Mouse (Mus musculus) frontal cortex, postnatal 25 days (tissue): Measurements from ENCODE around the gene Nfe2.
A peak's percentile ranks its signal among the peaks of the same experiment; 100 is the strongest.
"Not testable (repeated sequence)": the region's sequence is repeated elsewhere in the genome, so short reads cannot be mapped to it uniquely, and the experiment has no call there.

Source experiments
- DNase-seq, 2 experiments: peaks; one replicate each; pipeline ENCODE4 v3.0.0; 2022; ENCODE audit warnings: low spot score in 2 of 2

Nfe2 gene

DNA sequence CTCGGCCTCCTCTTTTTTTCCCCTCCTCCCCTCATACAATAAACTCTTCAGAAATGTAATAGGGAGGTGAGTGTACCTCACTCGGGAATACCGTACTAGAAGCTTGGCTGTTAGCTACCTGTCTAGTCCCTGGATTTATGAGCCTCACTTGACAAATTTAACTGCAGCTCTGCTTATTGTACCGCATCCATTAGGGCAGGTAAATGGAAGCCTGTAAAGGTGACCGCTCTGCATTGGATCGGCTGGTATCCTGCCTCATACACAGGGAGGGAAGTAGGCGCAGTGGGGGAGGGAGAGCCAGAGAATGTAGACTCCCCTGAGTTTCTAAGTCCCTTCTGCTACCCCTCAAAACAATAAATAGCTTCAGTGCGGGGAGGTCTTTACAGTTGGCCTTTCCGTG, 32.6 kb upstream of the Nfe2 start:
- no peak for DNase-seq

DNA sequence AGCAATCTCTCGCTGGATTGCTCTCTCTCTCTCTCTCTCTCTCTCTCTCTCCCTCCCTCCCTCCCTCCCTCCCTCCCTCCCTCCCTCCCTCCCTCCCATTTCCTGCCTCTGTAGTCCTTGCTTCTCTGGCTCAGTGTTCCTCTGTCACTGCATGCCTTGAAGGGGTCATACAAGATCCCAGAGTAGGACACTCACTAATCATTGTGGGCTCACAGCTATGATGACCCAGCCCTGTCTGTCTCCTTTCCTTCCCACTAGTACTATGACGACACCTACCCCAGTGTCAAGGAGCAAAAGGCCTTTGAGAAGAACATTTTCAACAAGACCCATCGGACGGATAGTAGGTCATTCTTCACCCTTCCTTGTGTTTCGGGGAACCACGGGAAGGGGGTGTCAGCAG, 32.2 kb upstream of the Nfe2 start:
- no peak for DNase-seq

DNA sequence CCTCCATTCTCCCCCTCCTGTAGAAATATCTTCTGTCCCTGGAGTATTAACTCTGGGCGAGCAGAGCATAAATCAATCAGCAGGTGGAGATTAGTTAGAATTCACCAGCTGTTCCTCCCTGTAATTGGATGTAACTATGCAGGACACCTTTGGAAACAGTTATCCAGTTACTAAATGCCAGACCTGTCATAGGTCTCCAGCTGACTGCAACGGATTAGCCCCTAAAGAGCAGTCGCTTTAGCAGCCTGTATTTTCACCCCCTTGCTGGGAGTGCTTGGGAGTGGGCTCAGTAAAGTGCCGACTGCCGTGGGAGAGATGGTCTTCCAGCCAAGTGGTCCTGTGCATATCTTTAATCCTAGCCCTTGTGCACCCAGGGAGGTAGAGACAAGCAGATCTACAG, 31.4 kb upstream of the Nfe2 start:
- DNase-seq: no peak

DNA sequence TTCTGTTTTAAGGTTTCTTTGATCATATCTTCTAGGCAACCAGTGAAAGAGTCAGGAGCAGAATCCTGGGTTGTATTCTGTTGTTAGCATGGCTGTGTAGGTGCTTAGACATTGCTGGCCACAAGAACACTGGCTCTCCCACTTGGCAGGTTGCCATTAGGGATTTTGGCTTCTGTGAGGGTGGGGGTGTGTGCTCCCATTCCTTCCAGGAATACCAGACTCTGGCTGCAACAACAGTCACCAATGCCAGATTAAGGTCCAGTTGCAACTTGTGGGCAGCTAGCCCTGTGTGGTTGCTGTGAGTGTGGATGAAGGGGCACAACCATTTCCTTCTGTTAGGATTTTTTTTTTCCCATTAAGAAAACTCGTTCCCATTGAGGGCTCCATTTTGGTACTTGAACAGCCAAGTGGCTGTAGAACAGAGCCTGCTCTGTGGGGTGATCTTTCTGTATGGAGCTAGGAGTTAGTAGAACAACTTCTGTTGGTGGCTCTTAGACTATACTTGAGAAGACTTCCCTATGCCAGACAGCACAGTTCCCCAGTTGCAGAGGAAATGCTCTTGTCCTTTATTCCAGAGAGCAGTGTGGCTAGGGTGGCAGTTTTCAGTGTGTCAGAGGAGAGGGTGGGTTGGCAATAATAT, 27.7 kb upstream of the Nfe2 start:
- DNase-seq: no peak

DNA sequence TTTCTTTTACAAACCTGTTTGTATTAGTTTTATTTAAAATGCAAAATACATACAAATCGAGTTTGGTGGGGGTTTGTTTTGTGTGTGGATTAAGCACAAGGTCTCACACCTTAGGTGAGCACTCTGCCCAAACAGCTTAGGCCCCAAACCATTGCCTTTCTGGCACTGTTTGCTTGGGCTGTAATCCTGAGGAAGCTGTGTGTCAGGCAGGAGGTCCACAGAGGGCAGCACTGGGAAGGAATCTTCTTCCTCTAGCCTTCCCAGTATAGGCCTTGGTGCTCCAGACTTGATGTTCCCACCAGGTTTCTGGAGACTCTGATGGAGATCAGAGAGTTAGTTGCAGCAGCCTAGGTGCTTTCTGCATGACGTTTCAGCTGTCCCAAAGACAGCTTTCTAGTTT, 26.4 kb upstream of the Nfe2 start:
- DNase-seq: no peak

DNA sequence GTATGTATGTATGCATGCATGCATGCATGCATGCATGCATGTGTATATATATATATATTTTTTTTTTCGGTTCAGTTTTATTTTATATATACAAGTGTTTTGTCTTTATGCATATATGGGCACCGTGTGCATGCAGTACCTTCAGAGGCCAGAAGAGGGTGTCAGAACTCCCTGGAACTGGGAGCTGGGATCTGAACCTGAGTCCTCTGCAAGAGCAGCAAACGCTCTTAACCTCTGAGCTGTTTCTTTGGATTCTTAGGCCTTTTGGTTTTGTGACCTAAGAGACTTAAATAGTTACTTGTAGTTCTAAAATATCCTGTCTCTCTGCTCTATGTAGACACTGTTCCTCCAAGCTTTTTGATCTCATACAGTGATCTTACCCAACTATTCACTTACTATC, 25.9 kb upstream of the Nfe2 start:
- DNase-seq: no peak

DNA sequence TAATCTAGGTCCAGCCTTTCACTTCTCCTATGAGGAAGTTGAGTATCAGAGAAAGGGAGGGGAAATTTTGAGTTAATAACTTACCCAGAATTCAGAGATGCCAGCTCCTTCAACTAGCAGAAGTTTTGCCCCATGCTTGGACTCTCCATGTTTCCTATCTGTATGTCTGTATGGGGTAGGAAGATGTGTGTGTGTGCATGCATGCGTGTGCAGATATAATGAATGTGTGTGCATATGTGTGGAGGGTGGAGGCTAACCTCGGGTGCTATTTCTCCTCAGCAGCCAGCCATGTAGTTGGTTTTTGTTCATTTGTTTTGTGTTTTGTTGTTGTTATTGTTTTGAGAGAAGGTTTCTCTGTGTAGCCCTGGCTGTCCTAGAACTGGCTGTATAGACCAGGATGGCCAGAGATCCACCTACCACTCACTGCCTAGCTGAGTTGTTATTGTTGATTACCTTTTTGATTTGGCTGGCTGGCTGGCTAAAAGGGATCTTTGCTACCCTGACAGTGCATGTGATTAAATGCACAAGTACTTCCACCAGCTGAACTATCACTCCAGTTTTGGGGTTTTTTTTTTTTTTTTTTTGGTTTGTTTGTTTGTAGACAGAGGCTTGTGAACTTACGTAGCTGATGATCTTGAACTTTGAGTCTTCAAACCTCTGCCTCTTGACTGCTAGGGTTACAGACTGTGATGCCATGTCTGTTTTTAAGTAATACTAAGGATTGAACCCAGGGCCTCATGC, 23.4 kb upstream of the Nfe2 start:
- DNase-seq: no peak

DNA sequence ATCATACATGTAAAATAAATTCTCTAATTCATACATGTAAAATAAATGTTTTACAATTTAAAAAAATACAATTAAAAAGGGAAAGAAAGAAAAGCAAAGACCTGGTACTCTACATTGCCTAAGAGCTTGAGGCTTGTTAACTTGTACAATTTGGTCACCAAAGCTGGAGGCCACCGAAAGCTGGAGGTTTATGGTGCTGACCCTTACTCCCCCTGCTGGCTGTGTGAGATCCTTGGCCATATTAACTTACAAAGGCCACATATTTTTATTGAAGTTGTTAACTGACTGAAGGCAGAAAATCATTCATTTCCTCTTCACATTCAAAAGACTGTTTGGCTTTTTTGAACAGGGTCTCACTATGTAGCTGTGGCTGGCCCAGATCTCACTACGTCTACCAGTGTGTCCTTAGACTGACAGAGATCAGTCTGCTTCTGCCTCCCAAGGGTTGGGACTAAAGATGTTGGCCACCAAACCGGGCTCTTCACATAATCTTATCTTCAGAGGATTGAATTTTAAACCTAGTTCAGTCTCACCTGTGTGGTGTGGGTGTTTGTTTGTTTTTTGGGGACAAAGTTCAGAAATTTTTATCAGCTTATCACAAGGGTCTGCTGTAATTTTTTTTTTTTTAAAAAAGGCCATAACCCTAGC, 22.7 kb upstream of the Nfe2 start:
- no peak for DNase-seq

DNA sequence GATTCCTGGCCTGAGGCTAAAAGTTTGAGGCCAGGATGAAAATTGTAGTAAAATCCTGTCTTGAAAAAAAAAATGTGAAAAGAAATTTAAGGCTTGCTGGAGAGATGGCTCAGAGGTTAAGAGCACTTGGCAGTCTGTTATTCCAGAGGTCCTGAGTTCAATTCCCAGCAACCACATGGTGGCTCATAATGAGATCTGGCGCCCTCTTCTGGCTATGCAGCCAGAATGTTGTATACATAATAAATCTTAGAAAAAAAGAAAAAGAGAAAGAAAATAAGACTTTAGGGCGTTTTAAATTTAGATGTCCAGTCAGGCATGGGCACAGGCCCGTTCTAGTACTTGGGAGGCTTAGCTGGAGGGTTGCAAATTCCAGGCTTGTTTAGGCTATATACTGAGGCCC, 21.5 kb upstream of the Nfe2 start:
- DNase-seq: no peak

DNA sequence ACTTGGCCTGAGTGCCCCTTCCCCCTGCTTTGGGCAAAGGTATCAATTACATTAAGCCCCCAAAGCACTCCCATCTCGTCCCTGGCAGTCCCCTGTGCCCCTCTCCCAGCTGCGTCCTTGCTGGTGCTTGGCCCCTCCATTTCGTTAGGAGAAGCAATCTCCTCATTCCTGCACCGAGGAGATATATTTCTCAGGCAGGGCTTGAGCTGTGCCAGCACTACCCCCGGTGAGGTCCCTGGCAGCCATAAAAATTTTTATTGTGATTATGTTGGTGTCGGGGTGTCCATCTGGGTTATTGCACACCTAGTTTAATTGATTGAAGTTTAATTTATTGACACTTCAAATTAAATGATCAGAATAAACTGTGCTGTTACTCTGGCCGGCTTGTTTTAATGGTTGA, 19.7 kb upstream of the Nfe2 start:
- DNase-seq: no peak

DNA sequence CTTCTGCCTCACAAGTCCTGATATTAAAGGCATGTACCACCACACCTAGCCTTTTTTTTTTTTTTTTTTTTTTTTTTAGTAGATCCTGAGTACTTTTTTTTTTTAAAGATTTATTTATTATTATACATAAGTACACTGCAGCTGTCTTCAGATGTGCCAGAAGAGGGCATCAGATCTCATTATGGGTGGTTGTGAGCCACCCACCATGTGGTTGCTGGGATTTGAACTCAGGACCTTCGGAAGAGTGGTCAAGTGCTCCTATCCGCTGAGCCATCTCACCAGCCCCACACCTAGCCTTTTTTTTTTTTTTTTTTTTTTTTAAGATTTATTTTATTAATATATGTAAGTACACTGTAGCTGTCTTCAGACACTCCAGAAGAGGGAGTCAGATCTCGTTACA, 17.7 kb upstream of the Nfe2 start:
- not testable (repeated sequence) for DNase-seq

DNA sequence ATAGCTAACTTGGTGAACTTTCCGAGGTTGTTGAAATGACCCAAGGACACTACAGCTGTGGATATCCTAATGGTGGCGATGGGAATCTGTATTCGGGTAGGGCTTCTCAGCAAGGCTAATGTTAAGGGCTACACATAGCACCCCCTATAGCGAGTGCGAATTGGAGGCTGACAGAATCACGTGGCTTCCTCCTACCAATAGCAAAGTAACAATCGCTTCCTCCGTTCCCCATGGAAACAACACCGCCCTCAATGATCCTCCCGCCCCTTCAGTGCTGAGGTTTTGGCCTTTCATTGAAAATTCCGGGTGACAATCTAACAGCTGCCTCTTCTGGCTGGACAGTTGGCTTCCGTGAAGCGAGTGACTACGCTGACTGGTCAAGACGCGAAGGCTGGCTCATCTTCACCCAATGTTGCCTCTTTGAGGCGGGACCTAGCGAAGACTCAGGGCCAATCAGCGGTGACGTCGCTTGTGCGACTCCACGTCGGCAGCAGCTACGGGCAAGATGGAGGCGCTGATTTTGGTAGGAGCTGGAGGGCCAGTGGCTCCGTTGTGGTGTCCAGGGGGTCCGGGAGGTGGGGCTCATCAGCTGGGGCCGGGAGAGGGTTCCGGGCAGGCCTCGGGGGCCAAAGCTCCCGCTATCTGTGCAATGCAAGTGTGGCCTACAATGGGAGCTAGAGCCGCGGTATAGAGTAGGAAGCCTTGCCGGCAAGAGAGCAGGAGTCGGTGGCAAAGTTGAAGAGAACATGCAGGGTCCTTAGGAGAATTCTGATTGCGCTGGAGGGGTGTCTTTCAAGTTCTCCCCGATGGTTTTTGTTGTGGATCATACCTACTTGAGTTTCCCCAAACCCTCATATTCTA, 14.4 kb upstream of the Nfe2 start, which contains the start of gene Copz1:
Gene Copz1 (plus strand): TSS at position 296 of the 861 bp plus-strand sequence.
- peak; percentile 89 to 94 for DNase-seq

DNA sequence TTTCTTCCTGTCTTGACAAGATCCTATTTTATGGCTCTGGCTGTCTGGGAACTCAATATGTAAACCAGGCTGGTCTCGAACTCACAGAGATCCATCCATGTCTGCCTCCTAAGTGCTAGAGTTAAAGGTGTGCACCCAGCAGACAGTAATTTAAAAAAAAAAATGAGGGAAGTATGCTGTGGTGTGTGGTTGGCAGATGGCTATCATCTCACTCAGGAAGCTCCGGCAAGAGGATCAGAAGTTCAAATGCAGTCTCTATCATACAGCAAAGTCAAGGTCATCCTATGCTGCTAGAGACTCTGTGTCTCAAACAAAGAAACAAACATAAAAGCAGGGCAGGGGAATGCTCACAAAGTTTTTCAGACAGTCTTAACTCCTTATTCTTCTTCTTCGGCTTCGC, 10.7 kb upstream of the Nfe2 start:
- no peak for DNase-seq

DNA sequence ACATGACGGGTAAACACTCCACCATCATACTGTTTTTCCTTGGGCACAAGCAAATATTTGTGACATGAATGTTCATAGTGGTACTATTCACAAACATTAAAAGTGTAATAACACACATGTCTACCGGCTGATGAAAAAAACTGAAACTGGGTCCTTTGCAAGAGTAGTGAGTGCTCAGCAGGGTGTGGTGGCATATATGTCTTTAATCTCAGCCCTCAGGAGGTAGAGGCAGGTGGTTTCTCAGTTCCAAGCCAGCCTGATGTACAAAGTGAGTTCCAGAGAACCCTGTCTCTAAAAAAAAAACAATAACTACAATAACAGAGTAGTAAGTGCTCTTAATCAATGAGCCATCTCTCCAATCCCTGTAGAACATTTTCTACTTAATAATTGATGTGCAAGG, 6.6 kb upstream of the Nfe2 start:
- no peak for DNase-seq

DNA sequence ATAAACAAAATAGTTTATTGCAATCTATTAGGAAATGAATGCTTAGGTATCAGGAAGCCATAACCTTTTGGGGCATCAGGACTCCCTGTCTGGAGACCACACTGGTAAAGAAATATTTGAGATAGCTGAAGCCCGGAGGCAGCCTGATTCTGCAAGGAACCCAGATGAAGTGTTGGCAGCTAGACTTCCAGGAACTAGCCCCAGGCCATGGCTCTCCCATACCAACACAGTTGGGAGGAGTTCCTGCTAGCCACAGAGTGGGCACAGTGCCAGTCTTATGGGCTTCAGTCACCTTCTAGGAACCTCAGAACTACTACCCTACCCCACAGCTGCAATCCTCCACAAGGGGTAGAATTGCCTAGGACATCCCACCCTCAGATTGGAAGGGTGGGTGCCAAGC, 1.8 kb upstream of the Nfe2 start:
- no peak for DNase-seq

DNA sequence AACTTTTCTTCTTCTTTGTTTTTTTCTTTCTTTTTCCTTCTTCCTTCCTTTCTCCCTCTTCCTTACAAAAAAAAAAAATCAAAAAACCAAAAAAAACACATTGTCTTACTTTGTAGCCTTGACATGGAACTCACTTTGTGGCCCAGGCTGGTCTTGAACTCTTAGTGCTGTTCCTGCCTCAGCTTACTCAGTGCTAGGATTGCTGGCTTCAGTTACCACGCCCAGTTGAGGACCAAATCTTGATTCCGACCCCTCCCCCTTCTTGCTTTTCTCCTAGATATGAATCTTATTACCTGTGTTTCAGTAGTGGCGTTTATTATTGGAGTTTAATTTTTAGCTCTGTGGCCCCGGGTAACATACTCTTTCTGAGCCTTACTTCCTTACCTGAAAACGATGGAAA, 959 bp upstream of the Nfe2 start:
- DNase-seq: no peak

DNA sequence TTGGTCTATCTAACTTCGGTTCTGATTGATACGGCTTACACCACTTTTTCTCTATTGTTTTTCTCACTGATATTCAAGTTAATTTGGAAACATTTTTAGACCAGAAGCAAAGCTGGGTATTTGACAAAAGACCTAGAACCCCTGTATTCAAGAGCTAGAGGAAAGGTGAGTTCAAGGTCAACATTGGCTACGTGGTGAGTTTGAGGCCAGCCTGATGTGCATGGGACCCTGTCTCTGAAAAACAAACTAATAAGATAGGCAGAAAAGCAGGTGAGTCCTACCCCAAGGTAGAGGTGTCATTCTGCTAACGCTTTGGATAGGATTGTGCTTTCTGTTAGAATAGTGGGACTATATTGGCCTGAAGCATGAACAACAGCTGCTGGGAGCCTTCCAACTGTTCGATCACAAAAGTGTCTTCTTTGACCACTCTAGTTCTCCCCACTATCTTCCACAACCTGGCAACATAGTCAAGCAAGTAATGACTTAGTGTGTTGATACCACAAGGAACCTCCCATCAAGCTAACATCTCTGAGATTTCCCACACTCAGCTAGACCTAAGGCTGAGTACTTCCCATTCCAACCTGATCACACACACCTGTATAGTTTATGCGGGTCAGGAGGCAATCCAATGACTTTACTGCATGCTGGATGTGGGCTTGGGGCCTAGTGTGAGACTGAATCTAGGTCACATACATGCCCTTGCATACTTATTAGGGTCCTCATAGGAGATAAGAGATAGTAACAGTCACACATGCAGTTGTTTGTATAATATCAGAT, 1.8 kb downstream of the Nfe2 start:
- no peak for DNase-seq

DNA sequence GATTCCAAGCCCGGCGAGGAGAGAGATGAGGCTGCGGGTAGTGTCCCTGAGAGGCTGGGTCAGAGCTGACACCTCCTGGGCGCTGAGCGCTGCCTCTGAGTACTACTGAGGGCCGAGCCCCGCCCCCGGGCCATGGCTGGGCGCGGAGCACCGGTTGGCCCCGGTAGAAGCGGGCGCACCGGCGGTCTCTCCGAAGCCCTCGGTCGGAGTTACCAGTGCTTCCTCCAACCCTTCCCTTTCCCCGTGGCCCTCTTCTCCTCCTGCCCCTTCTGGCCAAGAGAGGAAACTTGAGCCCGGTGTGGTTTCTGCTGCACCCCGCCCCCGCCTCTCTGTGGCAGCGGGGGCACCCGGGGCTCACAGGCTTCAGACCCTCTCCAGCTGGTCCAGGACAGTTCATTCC, 3.0 kb downstream of the Nfe2 start:
- no peak for DNase-seq

DNA sequence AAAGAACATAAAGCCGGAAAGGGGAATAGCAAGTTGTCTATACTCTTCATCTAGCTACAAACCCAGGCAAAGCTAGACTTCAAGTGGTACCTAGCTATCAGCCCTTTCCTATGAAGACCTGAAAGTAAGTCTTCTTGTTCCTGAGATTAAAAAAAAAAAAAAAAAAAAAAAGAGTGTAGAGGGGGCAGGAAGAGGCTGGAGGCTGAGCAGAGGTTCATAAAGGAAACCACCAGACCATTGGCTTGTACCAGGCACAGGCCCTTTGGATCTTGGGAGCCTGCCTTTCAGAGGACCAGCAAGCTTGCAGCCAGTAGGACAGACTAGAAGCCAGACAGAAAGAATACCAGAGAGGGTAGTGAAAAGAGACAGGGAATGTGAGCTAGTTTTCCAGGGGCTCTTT, 4.9 kb downstream of the Nfe2 start:
- no peak for DNase-seq

DNA sequence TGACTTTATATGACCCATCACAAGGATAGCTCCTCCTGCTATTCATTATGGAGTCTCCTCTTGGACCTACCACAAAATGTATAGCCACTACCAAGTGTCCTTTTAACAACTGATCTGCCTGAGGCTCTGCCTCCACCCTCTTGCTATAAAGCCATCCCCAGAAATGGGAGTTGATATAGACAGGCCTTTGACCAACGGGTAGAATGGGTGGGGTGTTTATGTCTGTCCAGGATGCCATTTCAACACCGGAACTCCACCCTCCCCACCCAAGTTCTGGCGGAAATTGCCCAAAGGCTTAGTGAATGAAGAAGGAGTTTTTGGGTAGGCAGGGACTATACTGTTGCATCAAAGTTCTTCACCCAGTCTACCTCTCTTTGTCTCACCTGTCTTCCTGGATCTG, 5.5 kb downstream of the Nfe2 start:
- DNase-seq: no peak

DNA sequence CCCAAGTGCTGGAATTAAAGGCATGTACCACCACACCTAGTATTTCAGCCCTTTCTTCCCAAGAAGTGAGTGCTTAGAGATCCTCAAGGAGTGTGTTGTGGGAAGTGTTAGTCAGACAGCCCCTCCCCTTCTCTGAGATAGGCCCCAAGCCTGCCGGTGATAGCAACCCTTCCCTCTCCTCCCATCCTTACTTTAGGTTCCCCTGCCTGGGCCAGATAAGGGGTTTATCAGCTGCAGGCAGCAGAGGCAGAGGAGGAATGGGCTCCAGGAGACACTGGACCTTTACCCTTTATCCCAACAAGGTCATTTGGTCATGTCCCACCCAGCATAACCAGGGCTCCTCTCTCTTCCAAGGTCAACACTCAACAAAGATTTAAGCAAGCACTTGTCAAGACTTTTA, 6.6 kb downstream of the Nfe2 start:
- DNase-seq: no peak
